Mouse (Mus musculus): ENCODE results near the gene Olfr559.

Olfr559 gene

GRCm38 (mm10) chr7:102727391-102727790 lies at the start of gene Olfr559:
Gene Olfr559 (minus strand): TSS chr7:102727491.
- DNase-seq (ENCODE audit: low spot score in 2 of 2) = no peak

- no peak for DNase-seq (ENCODE audit: low spot score in 2 of 2)
Observed at GRCm38 (mm10) chr7:102770921-102771320, 43.6 kb upstream of the Olfr559 start, which contains the start of gene Olfr561. Gene Olfr561 (plus strand): TSS chr7:102771221.

GRCm38 (mm10) chr7:102759266-102759665 lies 32.0 kb upstream of the Olfr559 start, which contains the start of the genes Olfr560 and Olfr78:
Gene Olfr560 (minus strand): TSS chr7:102759366.
Gene Olfr78 (minus strand): TSS chr7:102759471.
- DNase-seq (ENCODE audit: low spot score in 2 of 2) = no peak

DNA sequence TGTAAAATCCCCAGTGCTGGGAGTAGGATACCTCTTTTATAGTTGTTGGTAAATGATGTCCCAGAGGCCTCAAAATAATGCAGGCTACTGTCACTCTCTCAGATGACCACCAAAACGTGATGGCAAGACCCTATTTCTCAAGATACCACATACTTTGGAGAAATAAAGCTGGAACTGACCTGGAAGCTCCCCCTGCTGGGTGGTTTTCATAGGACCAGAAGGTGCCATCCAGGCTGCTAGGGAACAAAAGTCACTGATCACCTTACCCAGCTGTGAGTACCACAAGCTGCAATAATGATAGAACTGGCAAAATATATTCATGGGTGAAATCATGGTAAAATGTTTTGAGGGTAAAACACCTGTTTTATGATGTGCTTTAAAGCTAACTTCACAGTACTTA lies 24.8 kb upstream of the Olfr559 start:
- no peak for DNase-seq (ENCODE audit: low spot score in 2 of 2)

DNA sequence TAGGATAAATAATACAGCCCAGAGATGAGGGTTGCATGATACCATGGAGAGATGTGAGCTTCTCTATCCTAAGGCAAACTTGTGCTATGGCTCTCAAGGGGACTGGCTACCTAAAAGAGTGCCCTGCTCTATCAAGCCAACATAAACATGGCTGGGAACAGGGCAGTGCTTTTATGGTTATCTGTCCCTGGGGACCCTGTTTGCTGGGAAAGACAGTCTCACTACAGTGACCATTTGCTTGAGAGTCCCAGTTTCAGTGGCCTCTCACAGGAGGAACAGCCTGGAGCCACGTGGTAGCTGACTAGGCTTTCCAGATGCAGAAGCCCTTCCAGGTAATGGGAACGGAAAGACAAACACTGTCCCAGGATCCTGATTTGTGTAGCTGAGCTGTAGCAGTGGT lies 10.4 kb upstream of the Olfr559 start:
- no peak for DNase-seq (ENCODE audit: low spot score in 2 of 2)

- DNase-seq (ENCODE audit: low spot score in 2 of 2) = no peak
Observed at GRCm38 (mm10) chr7:102733793-102734192, 6.5 kb upstream of the Olfr559 start.

- DNase-seq (ENCODE audit: low spot score in 2 of 2) = no peak
Observed at GRCm38 (mm10) chr7:102718970-102719369, 8.3 kb downstream of the Olfr559 start, which contains the start of gene Olfr33. Gene Olfr33 (minus strand): TSS chr7:102719070.

GRCm38 (mm10) chr7:102701915-102702314 lies 25.4 kb downstream of the Olfr559 start, which contains the start of gene Olfr558:
Gene Olfr558 (plus strand): TSS chr7:102702215.
- DNase-seq (ENCODE audit: low spot score in 2 of 2) = no peak

- DNase-seq (ENCODE audit: low spot score in 2 of 2) = no peak
Observed at GRCm38 (mm10) chr7:102698461-102698860, 28.8 kb downstream of the Olfr559 start.

- no peak for DNase-seq (ENCODE audit: low spot score in 2 of 2)
Observed at GRCm38 (mm10) chr7:102695358-102696125, 31.7 kb downstream of the Olfr559 start, which contains the start of gene Olfr557. Gene Olfr557 (plus strand): TSS chr7:102695910.

DNA sequence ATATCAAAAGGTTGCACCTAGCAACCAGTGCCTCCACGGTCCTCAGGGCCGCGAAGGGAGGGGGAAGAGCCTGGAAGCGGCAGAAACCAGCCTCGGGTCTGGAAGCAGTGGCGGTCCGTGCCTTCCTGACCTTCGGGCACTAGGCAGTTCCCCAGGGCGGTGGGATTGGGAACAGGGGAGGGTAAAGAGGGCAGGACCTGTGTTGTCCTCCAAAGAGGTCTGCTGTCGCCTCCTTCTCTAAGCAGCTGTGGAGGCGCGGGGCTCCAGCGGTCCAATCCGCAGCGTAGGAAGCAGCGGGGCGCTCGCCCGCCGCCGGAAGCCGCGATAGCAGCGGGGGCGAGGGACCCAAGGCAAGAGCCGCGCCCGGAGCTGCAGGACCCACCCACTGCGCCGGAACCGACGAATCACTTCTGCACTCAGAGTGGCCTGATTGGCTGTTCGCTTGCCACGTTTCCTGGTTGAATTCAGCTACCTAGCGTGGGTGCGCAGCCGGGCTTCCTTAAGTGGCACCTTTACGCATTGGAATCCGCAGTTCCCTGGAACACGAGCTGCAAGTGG lies 40.3 kb downstream of the Olfr559 start, which contains the start of gene Trim68:
Gene Trim68 (minus strand): TSS at position 384 of the 558 bp plus-strand sequence.
- DNase-seq (ENCODE audit: low spot score in 2 of 2) = peak; percentile 76 to 81

DNA sequence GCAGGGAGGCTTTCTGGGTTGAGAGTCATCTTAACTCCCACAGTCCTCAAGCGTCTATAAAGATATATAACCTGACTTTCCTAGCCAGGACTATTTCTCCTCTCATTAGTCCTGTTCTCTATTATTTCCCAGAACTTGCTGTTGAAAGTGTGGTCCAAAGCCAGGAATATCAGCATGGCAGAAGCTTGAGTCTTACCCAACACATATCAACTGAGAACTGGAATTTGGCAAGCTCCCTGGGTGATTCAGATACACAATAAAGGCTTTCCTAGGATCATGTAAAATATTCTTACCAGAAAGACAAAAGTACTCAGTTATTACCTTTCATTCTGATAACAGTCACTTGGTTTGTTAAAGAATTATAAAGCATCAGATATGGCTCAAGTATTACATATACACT lies 45.4 kb downstream of the Olfr559 start:
- DNase-seq (ENCODE audit: low spot score in 2 of 2) = no peak

- no peak for DNase-seq (ENCODE audit: low spot score in 2 of 2)
Observed at GRCm38 (mm10) chr7:102676225-102676624, 51.1 kb downstream of the Olfr559 start.
